Mouse (Mus musculus): ENCODE measurements at regions not wholly inside any gene's neighbourhood (a gene's known extent, or its start where the extent isn't known, plus 50 kb on each side); places are given as distances from the start of the nearest gene placed in this dataset.

GRCm38 (mm10) chr2:173464562-173464961 is 57.8 kb upstream of the 1700021F07Rik start:
- TF ChIP-seq CTCF (IDR thresholded peaks at IDR 0.05; ENCODE audit: insufficient read depth, low read depth, low read length): no peak
- TF ChIP-seq POLR2A (IDR thresholded peaks at IDR 0.05; ENCODE audit: insufficient read depth, low read depth, low read length): no peak
